Mouse (Mus musculus) MEL (cell line): ENCODE data around the gene Lrp11. TPM values are rescaled to one million over a fixed set of nuclear protein-coding genes. Genes with fewer than 3 reads are reported as not detected.

Source experiments
- DNase-seq: peaks from one replicate; pipeline ENCODE4 v3.0.0; 2011; ENCODE audit warnings: low read depth, low spot score
- H3K27ac ChIP-seq: 2 replicates; pipeline ENCODE4 v1.5.1; 2012; ENCODE audit warnings: low read depth, mild to moderate bottlenecking, control low read depth, low read length, moderate library complexity; ENCODE audit not compliant: control insufficient read depth
- H3K27me3 ChIP-seq, 2 experiments: fragments of 150-350 bp in 1 of 2; sonication (generic) in 1 of 2; 2 replicates each; pipeline ENCODE4 v1.6.1; 2012; ENCODE audit warnings: low read length in 2 of 2, mild to moderate bottlenecking in 2 of 2, improper control_type of control experiment in 1 of 2, moderate library complexity in 1 of 2; ENCODE audit not compliant: insufficient read depth in 2 of 2, control insufficient read depth in 1 of 2
- H3K36me3 ChIP-seq, 2 experiments: 2 replicates each; pipeline ENCODE4 v1.6.1; 2012 to 2014; ENCODE audit warnings: low read length in 2 of 2, improper control_type of control experiment in 1 of 2, inconsistent platforms in 1 of 2, mild to moderate bottlenecking in 1 of 2; ENCODE audit not compliant: insufficient read depth in 2 of 2, control insufficient read depth in 1 of 2
- H3K4me1 ChIP-seq, 2 experiments: fragments of 150-350 bp in 1 of 2; sonication (generic) in 1 of 2; 2 replicates each; pipeline ENCODE4 v1.6.1; 2012; ENCODE audit warnings: low read length in 2 of 2, improper control_type of control experiment in 1 of 2, mild to moderate bottlenecking in 1 of 2; ENCODE audit not compliant: insufficient read depth in 2 of 2, control insufficient read depth in 1 of 2
- H3K4me3 ChIP-seq, 2 experiments: fragments of 150-350 bp in 1 of 2; sonication (generic) in 1 of 2; 2 replicates each; pipeline ENCODE4 v1.5.1; 2012; ENCODE audit warnings: low read depth in 2 of 2, low read length in 2 of 2, mild to moderate bottlenecking in 2 of 2, moderate library complexity in 2 of 2, control low read depth in 1 of 2, improper control_type of control experiment in 1 of 2; ENCODE audit not compliant: control insufficient read depth in 1 of 2, insufficient read depth in 1 of 2
- H3K79me2 ChIP-seq: 2 replicates; pipeline ENCODE4 v1.6.1; 2012; ENCODE audit warnings: mild to moderate bottlenecking, low read length, moderate library complexity; ENCODE audit not compliant: control insufficient read depth, poor library complexity, insufficient read depth
- H3K9ac ChIP-seq: 2 replicates; pipeline ENCODE4 v1.6.1; 2012; ENCODE audit warnings: low read depth, mild to moderate bottlenecking, control low read depth, low read length, moderate library complexity; ENCODE audit not compliant: control insufficient read depth, poor library complexity, severe bottlenecking
- H3K9me3 ChIP-seq: fragments of 150-350 bp; sonication (generic); replicated peaks from 2 replicates; pipeline ENCODE4 v1.6.1; 2012; ENCODE audit warnings: mild to moderate bottlenecking, low read length, improper control_type of control experiment, moderate library complexity; ENCODE audit not compliant: insufficient read depth
- BHLHE40 ChIP-seq: IDR thresholded peaks from 2 replicates; pipeline ENCODE4 v1.6.1; 2012; ENCODE audit warnings: low read depth, mild to moderate bottlenecking, inconsistent platforms, low read length, improper control_type of control experiment, borderline replicate concordance
- CHD1 ChIP-seq: IDR thresholded peaks from 2 replicates; pipeline ENCODE4 v1.6.1; 2012; ENCODE audit warnings: low read depth, mild to moderate bottlenecking, inconsistent platforms, low read length, improper control_type of control experiment
- CHD2 ChIP-seq: IDR thresholded peaks from 2 replicates; pipeline ENCODE4 v1.6.1; 2011; ENCODE audit warnings: low read length, improper control_type of control experiment
- CTCF ChIP-seq, 3 experiments: IDR thresholded peaks in 2 of 3; conservative IDR thresholded peaks in 1 of 3; 2 replicates each; pipeline ENCODE4 v1.5.1; 2011 to 2012; ENCODE audit warnings: low read length in 3 of 3, low read depth in 2 of 3, mild to moderate bottlenecking in 2 of 3, improper control_type of control experiment in 1 of 3, inconsistent platforms in 1 of 3, mixed read lengths in 1 of 3, moderate library complexity in 1 of 3; ENCODE audit not compliant: control insufficient read depth in 1 of 3, insufficient read depth in 1 of 3, poor library complexity in 1 of 3, severe bottlenecking in 1 of 3
- ELF1 ChIP-seq: IDR thresholded peaks from 2 replicates; pipeline ENCODE4 v1.6.1; 2014; ENCODE audit warnings: low read depth, mild to moderate bottlenecking, inconsistent platforms, low read length, improper control_type of control experiment, moderate library complexity
- EP300 ChIP-seq, 2 experiments: IDR thresholded peaks; 2 replicates each; pipeline ENCODE4 v1.6.1; 2011; ENCODE audit warnings: improper control_type of control experiment in 2 of 2, low read length in 2 of 2, low read depth in 1 of 2, mild to moderate bottlenecking in 1 of 2
- ETS1 ChIP-seq: IDR thresholded peaks from 2 replicates; pipeline ENCODE4 v1.6.1; 2012; ENCODE audit warnings: low read depth, mild to moderate bottlenecking, inconsistent platforms, low read length, improper control_type of control experiment, moderate library complexity
- JUND ChIP-seq: IDR thresholded peaks from 2 replicates; pipeline ENCODE4 v1.6.1; 2011; ENCODE audit warnings: low read depth, mild to moderate bottlenecking, improper control_type of control experiment, low read length
- KAT2A ChIP-seq: conservative IDR thresholded peaks from 2 replicates; pipeline ENCODE4 v1.6.1; 2012; ENCODE audit warnings: low read depth, low read length, improper control_type of control experiment, inconsistent platforms
- MAFK ChIP-seq: IDR thresholded peaks from 2 replicates; pipeline ENCODE4 v1.6.1; 2011; ENCODE audit warnings: low read depth, mild to moderate bottlenecking, low read length, improper control_type of control experiment, borderline replicate concordance
- MAX ChIP-seq: IDR thresholded peaks from 2 replicates; pipeline ENCODE4 v1.6.1; 2011; ENCODE audit warnings: low read length, improper control_type of control experiment
- MAZ ChIP-seq: IDR thresholded peaks from 2 replicates; pipeline ENCODE4 v1.6.1; 2012; ENCODE audit warnings: low read depth, mild to moderate bottlenecking, inconsistent platforms, low read length, improper control_type of control experiment
- MEF2A ChIP-seq: IDR thresholded peaks from 2 replicates; pipeline ENCODE4 v1.6.1; 2014; ENCODE audit warnings: low read depth, mild to moderate bottlenecking, inconsistent platforms, low read length, improper control_type of control experiment; ENCODE audit not compliant: poor library complexity, insufficient replicate concordance, severe bottlenecking; ENCODE audit errors: extremely low read depth
- MYC ChIP-seq: IDR thresholded peaks from 2 replicates; pipeline ENCODE4 v1.6.1; 2011; ENCODE audit warnings: low read depth, mild to moderate bottlenecking, low read length, improper control_type of control experiment, moderate library complexity
- NELFE ChIP-seq: IDR thresholded peaks from 2 replicates; pipeline ENCODE4 v1.6.1; 2011; ENCODE audit warnings: low read depth, low read length, improper control_type of control experiment
- NRF1 ChIP-seq: IDR thresholded peaks from 2 replicates; pipeline ENCODE4 v1.6.1; 2014; ENCODE audit warnings: low read depth, mild to moderate bottlenecking, inconsistent platforms, low read length, improper control_type of control experiment, moderate library complexity; ENCODE audit not compliant: poor library complexity, insufficient read depth, severe bottlenecking
- POLR2A ChIP-seq, 2 experiments: IDR thresholded peaks; 2 replicates each; pipeline ENCODE4 v1.6.1; 2011 to 2012; ENCODE audit warnings: low read length in 2 of 2, mild to moderate bottlenecking in 2 of 2, control low read depth in 1 of 2, improper control_type of control experiment in 1 of 2, low read depth in 1 of 2, moderate library complexity in 1 of 2; ENCODE audit not compliant: control insufficient read depth in 1 of 2, insufficient read depth in 1 of 2, poor library complexity in 1 of 2
- POLR2AphosphoS5 ChIP-seq: IDR thresholded peaks from 2 replicates; pipeline ENCODE4 v1.6.1; 2012; ENCODE audit warnings: low read depth, borderline replicate concordance, mild to moderate bottlenecking, inconsistent platforms, low read length, moderate library complexity, mixed read lengths
- RAD21 ChIP-seq: IDR thresholded peaks from 2 replicates; pipeline ENCODE4 v1.6.1; 2011; ENCODE audit warnings: mild to moderate bottlenecking, low read depth, low read length, improper control_type of control experiment
- SIN3A ChIP-seq: IDR thresholded peaks from 2 replicates; pipeline ENCODE4 v1.6.1; 2012; ENCODE audit warnings: low read length, improper control_type of control experiment, inconsistent platforms
- TAL1 ChIP-seq: IDR thresholded peaks from 2 replicates; pipeline ENCODE4 v1.6.1; 2012; ENCODE audit warnings: mild to moderate bottlenecking, inconsistent platforms, low read length, moderate library complexity, mixed read lengths
- TCF12 ChIP-seq: IDR thresholded peaks from 2 replicates; pipeline ENCODE4 v1.6.1; 2014; ENCODE audit warnings: low read depth, mild to moderate bottlenecking, inconsistent platforms, low read length, improper control_type of control experiment, moderate library complexity
- UBTF ChIP-seq: IDR thresholded peaks from 2 replicates; pipeline ENCODE4 v1.6.1; 2012; ENCODE audit warnings: low read depth, mild to moderate bottlenecking, inconsistent platforms, low read length, improper control_type of control experiment, moderate library complexity, borderline replicate concordance; ENCODE audit not compliant: insufficient read depth
- ZC3H11A ChIP-seq: IDR thresholded peaks from 2 replicates; pipeline ENCODE4 v1.6.1; 2012; ENCODE audit warnings: low read depth, mild to moderate bottlenecking, inconsistent platforms, low read length, improper control_type of control experiment
- ZNF384 ChIP-seq: IDR thresholded peaks from 2 replicates; pipeline ENCODE4 v1.6.1; 2012; ENCODE audit warnings: low read depth, mild to moderate bottlenecking, inconsistent platforms, low read length, improper control_type of control experiment
- polyA plus RNA-seq, 2 experiments: library from polyadenylated mRNA; stranded (reverse) in 1 of 2; unstranded in 1 of 2; fragments of >175 nt in 1 of 2; fragments of >200 nt in 1 of 2; gene quantifications; 2 replicates each; pipeline versions ENCODE4 v1.2.1 to v1.2.4; 2012; ENCODE audit warnings: low replicate concordance in 2 of 2, low read depth in 1 of 2; ENCODE audit not compliant: insufficient read length in 2 of 2, insufficient read depth in 1 of 2, missing spikeins in 1 of 2
- total RNA-seq: library from RNA; depleted of rRNA; stranded (reverse); fragments of 300-350 nt; gene quantifications from 2 replicates; pipeline ENCODE4 v1.2.3, GENCODE M21; 2012

The Lrp11 gene
- total and polyA plus RNA-seq, 3 experiments, result 0.92 to 1.0 TPM; not detected in 1

GRCm38 (mm10) chr10:7619821-7620241 is 30.2 kb downstream of the Lrp11 start:
- no peak for DNase-seq
- H3K79me2 ChIP-seq, result no peaks in the 10 kb centered on the region
- no peaks in the 10 kb centered on the region; a peak in 1 of 4 replicates for H3K36me3 ChIP-seq
- H3K4me3 ChIP-seq, result no peak overlapping the region
- no peak for TF ChIP-seq CHD2
- TF ChIP-seq NELFE, result no peak
- no peak for TF ChIP-seq EP300 (IDR thresholded peaks at IDR 0.05; ENCODE audit: low read depth in 1 of 2, low read length in 2 of 2)
- no peak for TF ChIP-seq UBTF
- no peak for TF ChIP-seq POLR2AphosphoS5
- TF ChIP-seq TAL1, result no peak
- TF ChIP-seq MAFK, result no peak
- no peak for TF ChIP-seq SIN3A
- no peak for TF ChIP-seq ELF1
- no peak for TF ChIP-seq MYC
- no peak for TF ChIP-seq MAZ
- no peak for TF ChIP-seq TCF12
- TF ChIP-seq BHLHE40, result no peak
- no peak for TF ChIP-seq RAD21
- no peak for TF ChIP-seq MEF2A
- no peak for TF ChIP-seq ETS1
- no peak for TF ChIP-seq ZNF384
- TF ChIP-seq JUND, result no peak
- TF ChIP-seq CTCF (IDR thresholded peaks at IDR 0.05 in 2 of 3, conservative IDR thresholded peaks at IDR 0.05 in 1 of 3; ENCODE audit: control insufficient read depth in 1 of 3, insufficient read depth in 1 of 3, low read depth in 2 of 3, low read length in 3 of 3, poor library complexity in 1 of 3, severe bottlenecking in 1 of 3), result no peak
- TF ChIP-seq CHD1, result no peak
- TF ChIP-seq, all 39 proteins: peak for 0
- Histone ChIP-seq H3K9me3 (no peaks in the 10 kb centered on the region), H3K27ac (no peak overlapping the region), H3K9ac (no peak overlapping the region), H3K4me1 (peaks cover 7% of the 10 kb centered on the region in 2 experiments), H3K27me3 (no peaks in the 10 kb centered on the region)

- H3K4me3 ChIP-seq, result no peak overlapping the region
- H3K9me3 ChIP-seq, result no peaks in the 10 kb centered on the region
- no peaks in the 10 kb centered on the region for H3K79me2 ChIP-seq
- DNase-seq, result no peak
- H3K27me3 ChIP-seq, result no peaks in the 10 kb centered on the region
- H3K36me3 ChIP-seq, result no peaks in the 10 kb centered on the region; a peak in 1 of 4 replicates
- H3K27ac ChIP-seq, result no peak overlapping the region
- no peak overlapping the region for H3K9ac ChIP-seq
- TF ChIP-seq TCF12, result no peak
- no peak for TF ChIP-seq RAD21
- no peak for TF ChIP-seq ZC3H11A
- TF ChIP-seq MAX, result no peak
- TF ChIP-seq KAT2A, result no peak
- TF ChIP-seq POLR2AphosphoS5, result no peak
- TF ChIP-seq POLR2A (IDR thresholded peaks at IDR 0.05; ENCODE audit: control insufficient read depth in 1 of 2, insufficient read depth in 1 of 2, low read depth in 1 of 2, low read length in 2 of 2, poor library complexity in 1 of 2), result no peak
- no peak for TF ChIP-seq MAZ
- TF ChIP-seq CHD1, result no peak
- no peak for TF ChIP-seq NRF1
- no peak for TF ChIP-seq BHLHE40
- H3K4me1 ChIP-seq, result peaks cover 7% of the 10 kb centered on the region in 2 experiments
Observed at GRCm38 (mm10) chr10:7620723-7621122, 31.1 kb downstream of the Lrp11 start.
